Mouse (Mus musculus): Measurements from ENCODE around the gene Lcn6. TPM values are rescaled to one million over a fixed set of nuclear protein-coding genes. Genes with fewer than 3 reads are reported as not detected.
"Not testable (repeated sequence)": the region's sequence is repeated elsewhere in the genome, so short reads cannot be mapped to it uniquely, and the experiment has no call there.

Lcn6 gene
- not detected for total RNA-seq (2021)
- long read RNA-seq, experiment 1, result 0 reads
- long read RNA-seq, experiment 2, result 0 reads

GRCm38 (mm10) chr2:25676486-25676885, at the start of gene Lcn6:
Gene Lcn6 (plus strand): TSS chr2:25676786.
- no peak for DNase-seq

GRCm38 (mm10) chr2:25627811-25628210, 48.8 kb upstream of the Lcn6 start, which contains the start of gene Fcna:
Gene Fcna (minus strand): TSS chr2:25628030.
- peak in 1 of 2 experiments; percentile 38 for DNase-seq

DNA sequence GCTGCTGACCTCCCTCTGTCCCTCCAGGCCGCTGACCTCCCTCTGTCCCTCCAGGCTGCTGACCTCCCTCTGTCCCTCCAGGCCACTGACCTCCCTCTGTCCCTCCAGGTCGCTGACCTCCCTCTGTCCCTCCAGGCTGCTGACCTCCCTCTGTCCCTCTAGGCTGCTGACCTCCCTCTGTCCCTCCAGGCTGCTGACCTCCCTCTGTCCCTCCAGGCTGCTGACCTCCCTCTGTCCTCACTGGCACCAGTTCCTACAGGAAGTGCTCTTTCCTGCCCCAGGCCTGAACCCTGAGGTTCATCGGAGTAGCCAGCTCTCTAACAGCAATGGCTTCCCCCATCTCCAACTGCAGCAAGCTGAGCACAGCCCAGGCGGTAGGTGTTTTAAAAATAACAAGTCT, 47.8 kb upstream of the Lcn6 start:
- DNase-seq, result peak in 1 of 2 experiments; percentile 69

GRCm38 (mm10) chr2:25633616-25634015, 43.0 kb upstream of the Lcn6 start:
- DNase-seq, result no peak

DNA sequence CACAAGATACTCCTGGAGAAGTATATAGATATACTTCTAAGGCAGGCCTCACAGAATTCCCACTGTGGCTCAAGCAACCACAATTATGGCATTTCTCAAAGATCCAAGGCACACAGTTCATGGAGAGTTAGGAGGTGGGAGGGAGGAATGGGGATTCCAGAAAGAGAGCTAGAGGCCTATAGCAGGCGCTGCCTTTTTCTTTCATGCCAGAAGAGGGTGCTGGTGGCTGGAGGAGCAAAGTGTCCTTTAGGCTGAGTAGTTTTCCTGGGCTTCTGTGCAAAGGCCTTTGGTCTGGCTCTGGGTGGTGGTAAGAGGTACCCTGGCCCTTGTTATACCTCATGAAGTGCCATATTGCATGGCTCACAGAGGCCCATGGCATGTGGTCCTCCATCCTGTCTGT, 42.5 kb upstream of the Lcn6 start:
- no peak for DNase-seq

GRCm38 (mm10) chr2:25639890-25640289, 36.7 kb upstream of the Lcn6 start:
- peak in 1 of 2 experiments; percentile 67 for DNase-seq

DNA sequence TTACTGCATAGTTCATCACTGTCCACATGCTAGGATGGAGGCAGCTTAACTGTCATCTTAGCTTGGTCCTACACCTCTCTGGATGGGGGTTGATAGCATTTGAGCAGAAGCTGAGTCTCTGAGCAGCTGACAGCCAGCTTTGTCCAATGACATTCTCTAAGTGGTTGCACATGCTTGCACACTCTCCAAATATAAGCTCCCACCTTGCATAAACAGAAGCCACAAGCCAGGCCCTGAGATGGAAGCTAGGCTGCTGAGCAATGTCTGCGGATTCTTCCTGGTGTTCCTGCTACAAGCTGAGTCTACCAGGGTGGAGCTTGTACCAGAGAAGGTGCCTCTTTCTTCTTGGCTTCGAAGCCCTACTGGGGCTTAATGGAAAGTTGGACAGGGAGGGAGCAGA, 23.7 kb upstream of the Lcn6 start, which contains the start of gene Lcn8:
TSS of gene Lcn8 (plus strand) at position 219 of the 400 bp plus-strand sequence.
- DNase-seq, result no peak

DNA sequence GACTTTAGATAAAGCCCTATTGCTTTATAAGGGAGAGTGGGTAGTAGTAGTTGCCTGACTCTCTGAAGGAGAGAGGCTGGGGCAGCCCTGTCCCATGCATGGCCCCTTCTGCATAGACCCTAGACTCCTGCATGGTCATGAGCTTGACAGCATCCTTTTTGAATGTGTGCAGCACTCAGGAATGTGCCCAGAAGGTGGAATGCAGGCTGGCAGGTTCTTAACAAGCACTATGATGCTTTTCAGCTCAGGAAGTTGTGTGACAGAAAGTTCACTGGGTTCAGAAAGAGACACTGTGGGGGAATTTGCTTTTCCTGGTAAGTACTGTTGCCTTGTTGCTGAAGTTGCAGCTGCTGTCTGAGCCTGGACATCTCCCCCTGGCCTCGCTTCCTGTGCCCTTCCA, 22.1 kb upstream of the Lcn6 start:
- no peak for DNase-seq

DNA sequence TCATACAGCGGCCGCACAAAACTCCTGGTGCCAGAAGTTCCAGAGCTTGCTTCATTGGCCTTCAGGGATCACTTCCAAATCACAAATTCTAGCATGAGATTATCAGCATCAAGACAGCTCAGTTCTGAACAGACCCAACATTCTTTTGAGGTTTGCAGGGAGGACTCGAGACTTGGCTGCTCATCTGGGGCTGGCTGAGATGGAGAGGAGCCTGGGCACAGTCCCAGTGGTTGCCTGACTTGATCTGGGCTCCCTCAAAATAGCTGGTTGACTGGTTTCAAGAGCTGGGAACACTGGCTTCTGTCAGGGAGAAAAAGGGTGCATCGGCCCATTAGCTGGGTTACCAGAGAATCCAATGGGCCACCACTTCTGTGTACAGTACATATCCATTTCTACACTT, 19.9 kb upstream of the Lcn6 start:
- DNase-seq, result peak; percentile 49 to 73

DNA sequence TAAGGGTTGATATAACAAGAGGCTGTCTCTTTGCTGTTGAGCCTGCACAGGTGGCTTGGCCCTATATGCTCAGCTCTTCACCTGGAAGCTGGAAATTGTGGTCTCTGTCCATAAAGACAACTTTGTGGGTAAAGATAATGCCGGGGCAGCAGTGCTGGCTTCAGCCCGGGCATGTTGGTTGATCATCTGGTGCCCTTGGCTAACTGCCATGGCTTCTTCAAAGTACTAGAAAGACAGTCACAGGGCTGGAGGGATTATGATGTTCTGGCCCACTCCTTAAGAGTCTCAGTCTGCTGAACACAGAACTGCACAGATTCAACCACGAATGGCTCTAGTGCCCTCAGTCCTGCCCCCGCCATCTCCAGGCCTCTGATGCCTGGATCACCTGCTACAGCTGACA, 19.3 kb upstream of the Lcn6 start:
- peak; percentile 29 to 30 for DNase-seq

- DNase-seq, result no peak
Measured at GRCm38 (mm10) chr2:25657652-25658051, 18.9 kb upstream of the Lcn6 start, which contains the start of gene Lcn5. Gene Lcn5 (plus strand): TSS chr2:25657952.

DNA sequence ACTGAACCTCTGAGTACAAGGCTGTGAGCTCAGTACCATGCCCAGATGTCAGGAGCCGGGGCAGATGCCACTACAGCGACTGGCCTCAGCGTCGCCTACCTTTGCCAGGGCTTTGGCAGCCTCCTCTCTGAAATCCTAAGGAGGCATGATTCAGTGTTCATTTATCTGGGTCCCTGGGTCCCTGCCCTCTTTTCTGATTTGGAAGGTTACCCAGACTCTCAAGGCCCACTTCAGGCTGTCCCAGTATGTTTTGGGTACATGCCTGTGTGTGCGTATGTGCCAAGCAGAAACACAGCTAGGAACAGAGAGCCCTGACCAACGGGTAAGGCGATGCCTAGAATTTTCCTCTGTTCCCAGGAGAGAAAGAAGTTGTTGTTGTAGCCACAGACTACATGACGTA, 16.3 kb upstream of the Lcn6 start:
- peak; percentile 25 to 57 for DNase-seq

DNA sequence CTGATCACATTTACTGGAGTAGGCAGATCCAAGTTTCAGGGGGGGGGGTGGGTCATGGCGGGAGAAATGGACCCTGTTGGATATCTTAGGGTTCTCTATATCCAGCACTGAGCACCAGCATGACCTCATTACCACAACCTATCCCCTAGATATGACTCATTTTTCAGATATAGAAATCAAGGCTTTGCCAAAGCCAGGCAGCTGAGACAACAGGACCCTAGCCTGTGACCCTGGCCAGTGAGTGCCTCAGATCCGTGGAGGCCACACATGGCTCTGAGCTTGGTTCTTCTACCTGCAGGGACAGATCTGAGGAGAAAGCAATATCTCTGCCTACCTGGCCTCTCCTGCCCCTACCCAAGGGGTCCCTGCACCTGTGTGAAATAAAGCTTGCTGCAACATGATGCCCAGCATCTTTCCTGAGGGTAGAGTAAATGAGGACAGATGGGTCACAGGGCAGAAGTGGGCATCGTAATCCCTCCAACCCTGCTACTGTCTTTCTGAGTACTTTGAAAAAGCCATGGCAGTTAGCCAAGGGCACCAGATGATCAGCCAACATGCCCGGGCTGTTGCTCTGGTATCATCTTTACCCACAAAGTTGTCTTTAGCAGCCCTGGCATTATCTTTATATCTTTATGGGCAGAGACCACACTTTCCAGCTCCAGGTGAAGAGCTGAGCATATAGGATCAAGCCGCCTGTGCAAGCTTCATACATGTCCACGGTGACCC, 15.2 kb upstream of the Lcn6 start:
- peak in 1 of 2 experiments; percentile 19 for DNase-seq

DNA sequence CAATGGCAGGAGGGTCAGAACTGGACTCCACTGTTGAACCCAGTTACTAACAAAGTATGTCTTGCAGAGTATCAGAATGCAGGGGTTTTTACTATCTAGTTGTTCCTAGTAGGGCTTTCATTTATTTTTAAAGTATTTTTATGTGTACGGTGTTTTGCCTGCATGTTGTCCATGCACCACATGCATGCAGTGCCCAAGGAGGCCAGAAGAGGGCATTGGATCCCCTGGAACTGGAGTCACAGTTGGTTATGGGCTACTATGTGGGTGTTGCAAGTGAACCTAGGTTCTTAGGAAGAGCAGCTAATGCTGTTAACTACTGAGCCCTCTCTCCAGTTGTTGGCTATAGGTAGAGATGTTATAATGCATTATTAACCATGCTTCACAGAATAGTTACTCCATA, 13.1 kb upstream of the Lcn6 start:
- DNase-seq, result peak; percentile 36 to 70

GRCm38 (mm10) chr2:25664125-25664524, 12.5 kb upstream of the Lcn6 start:
- no peak for DNase-seq

DNA sequence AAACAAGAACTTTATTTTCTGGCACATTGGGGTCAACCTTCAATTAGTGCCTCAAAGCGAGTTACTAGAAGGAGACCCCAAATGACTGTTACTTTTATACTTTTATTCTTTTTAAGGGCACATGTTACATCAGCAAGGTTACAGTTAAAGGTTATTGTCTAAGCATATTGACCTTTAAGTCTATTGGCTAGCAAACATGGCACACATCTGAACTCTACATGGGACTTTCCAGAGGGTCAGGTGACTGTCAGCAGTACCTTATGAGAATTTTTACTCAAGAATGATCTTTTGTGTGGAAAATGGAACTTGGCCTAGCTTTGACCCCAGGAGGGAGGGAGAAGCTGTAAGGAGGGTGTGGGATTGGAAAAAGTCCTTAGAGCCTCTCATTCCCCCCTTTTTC, 10.1 kb upstream of the Lcn6 start:
- DNase-seq, result no peak

- no peak for DNase-seq
Measured at GRCm38 (mm10) chr2:25679559-25679958, 3.0 kb downstream of the Lcn6 start.

- DNase-seq, result no peak
Measured at GRCm38 (mm10) chr2:25682426-25682825, 5.8 kb downstream of the Lcn6 start, which contains the start of gene Lcn10. Gene Lcn10 (plus strand): TSS chr2:25682726.

GRCm38 (mm10) chr2:25686941-25687340, 10.4 kb downstream of the Lcn6 start:
- no peak for DNase-seq

DNA sequence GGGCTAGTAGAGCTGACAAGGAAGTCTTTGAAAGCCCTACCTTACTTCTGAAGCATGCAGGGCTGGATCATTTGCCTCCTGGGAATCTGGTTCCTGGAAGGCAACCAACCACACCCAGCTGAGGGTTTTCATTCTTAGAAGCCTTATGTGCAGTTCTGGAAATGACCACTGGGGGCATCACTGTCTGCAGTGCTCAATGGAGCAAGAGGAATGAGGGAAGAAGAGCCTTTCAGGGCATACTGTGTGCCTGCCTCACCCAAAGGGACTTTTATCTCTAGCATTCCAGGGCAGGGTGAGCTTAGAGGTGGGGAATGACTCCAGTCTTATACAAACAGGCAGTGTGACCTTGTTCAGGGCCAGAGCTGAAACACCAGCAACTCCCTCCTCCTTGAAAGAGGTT, 18.0 kb downstream of the Lcn6 start:
- peak; percentile 57 to 85 for DNase-seq

DNA sequence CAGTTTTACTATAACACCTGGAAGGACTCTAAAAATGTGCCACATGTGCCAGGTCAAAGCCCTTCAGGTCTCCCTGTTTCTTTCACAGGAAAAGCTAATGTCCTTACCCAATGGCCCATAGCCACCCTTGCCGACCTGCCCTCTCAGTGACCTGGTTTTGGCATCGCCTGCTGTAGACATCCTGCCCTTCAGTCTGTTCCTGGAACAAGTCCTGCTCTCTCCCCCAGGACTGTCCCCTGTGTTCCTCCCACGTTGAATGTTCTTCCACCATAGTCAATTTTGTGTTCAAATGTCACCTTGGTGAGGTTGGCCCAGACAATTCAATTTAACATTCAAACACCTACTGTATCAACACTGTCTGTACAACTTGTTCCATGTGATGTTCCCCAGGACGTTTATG, 20.4 kb downstream of the Lcn6 start:
- DNase-seq, result no peak

DNA sequence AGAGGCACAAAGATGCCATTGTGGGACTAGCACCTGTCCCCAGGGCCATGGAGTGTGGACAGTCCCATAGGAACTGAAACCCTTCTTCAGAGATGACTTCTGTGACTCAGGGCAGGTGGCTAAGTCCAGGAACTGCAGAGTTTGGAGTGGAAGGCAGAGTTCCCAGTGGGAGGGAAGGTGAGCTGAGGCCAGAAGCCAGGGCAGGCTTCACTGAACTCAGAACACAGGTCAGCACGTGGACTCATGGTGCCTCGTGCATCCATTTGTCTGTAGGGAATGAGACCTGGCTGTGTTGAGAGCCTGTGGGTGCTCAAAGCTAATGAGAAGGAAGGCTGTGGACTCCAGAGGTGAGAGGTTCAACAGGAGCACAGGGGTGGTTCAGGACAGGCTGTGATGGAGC, 22.1 kb downstream of the Lcn6 start:
- DNase-seq, result no peak

- DNase-seq, result not testable (repeated sequence)
Measured at GRCm38 (mm10) chr2:25699743-25700142, 23.2 kb downstream of the Lcn6 start, which contains the start of gene Obp2a. Gene Obp2a (plus strand): TSS chr2:25700043.

GRCm38 (mm10) chr2:25701001-25701400, 24.4 kb downstream of the Lcn6 start:
- peak in 1 of 2 experiments; percentile 12 for DNase-seq
